Mouse (Mus musculus): ENCODE measurements at regions not wholly inside any gene's neighbourhood (a gene's known extent, or its start where the extent isn't known, plus 50 kb on each side); places are given as distances from the start of the nearest gene placed in this dataset.
"Not testable (repeated sequence)": the region's sequence is repeated elsewhere in the genome, so short reads cannot be mapped to it uniquely, and the experiment has no call there.

DNA sequence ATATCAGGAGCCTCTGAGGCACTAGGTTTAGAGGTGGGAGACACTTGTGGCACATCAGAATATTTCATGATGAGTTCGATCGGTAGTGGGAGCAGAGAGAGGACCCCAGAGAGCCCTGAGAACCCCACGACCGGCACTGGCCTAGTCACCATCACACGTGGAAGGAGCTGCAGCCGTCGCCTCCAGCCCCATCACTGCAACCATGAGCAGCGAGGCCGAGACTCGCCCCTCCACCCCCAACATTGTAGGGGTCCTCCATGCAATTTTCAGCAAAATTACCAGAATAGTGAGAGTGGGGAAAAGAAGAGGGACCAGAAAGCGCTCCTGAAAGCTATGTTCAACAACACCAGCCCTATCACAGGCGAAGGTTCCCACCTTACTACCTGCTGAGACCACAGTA is 297.0 kb downstream of the Edem1 start:
- DNase-seq (ENCODE audit: low read depth) = no peak

DNA sequence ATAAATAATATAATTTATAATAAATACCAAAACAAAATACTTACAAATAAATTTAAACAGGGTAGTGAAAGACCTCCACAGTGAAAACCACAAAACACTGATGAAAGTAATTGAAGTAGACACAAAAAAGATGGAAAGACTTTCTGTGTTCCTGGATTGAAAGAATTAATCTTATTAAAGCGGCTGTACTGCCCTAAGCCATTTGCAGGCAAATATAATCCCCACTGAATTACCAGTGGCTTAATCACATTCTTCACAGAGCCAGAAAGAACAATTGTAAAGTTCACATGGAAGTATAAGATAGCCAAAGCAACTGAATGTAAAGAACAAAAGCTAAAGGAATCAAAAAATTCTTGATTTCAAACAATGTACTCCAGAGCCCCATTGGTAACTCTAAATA is 298.8 kb downstream of the Edem1 start:
- DNase-seq (ENCODE audit: low read depth) = no peak

DNA sequence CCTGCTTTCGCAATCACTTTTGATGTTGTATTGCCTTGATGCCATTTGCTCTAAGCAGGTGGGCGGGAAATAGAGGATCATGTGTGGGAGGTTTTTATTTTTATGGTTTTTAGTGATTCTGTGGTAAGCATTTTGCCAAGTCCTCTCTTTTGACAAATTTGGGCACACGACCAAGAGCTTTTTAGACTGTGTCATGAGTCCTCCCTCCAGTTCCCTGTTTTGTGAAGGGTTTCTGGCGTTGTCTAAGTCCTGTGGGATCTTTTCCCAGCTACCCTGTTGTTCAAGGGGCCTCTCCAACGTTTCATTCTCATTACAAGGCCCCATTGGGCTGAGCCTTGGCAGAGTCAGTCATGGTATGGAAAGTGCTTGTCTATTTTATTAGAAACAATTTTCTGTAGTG is 317.7 kb downstream of the Edem1 start:
- DNase-seq (ENCODE audit: low read depth) = no peak

DNA sequence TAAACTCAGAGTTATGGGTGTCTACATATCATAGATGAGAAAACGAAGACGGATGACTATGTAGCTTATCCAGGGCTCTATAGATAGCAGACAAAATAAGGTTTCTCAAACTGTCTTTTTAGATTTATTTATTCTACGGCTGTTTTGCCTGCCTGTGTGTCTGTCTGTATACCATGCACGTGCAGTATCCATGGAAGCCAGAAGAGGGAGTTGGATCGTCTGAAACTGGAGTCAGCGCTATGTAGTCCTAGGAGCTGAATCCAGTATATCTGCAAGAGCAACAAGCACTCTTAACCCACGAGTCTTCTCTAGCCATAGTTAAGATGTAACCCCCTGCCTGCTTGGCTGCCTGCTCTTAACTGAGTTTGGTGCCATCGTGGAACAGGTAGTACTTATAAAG is 320.6 kb downstream of the Edem1 start:
- no peak for DNase-seq (ENCODE audit: low read depth)

DNA sequence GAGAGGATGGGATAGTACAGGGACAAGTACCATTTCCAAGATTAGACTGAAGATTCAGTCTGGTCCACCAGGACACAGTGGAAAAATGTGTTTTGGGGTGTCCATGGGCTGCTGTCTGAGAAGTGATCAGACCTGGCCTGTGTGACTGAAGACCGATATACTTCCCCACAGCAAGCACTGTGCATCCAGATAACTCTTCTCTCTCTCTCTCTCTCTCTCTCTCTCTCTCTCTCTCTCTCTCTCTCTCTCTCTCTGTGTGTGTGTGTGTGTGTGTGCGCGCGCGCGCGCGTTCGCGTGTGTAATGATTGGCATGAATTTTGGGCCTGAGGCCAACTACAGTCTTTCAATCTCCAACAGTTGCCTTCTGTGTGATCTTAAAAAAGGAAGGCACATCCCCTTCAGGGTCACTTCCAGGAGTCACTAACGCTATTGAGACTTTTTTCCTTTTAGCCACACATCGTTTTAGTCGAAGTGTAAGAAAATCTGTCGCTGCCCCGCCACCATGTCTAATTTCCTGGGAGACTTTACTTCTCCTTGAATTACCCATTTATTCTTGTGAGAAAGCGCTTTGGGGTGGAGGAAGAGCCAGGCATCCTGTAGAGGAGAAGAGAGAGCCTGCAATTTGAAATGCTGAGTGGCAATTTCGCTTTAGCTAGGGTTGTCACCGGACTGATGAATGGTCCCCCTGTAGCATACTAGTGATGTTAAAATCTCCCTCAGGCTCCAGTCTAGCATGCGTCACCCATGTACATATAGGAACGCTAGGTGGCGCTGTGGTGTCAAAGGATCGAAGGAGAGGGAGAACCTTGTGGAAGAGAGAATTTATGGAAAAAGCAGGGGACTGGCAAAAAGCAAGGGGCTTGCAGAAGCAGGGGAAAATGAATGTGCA is 321.8 kb downstream of the Edem1 start:
- DNase-seq (ENCODE audit: low read depth) = peak; percentile 37

DNA sequence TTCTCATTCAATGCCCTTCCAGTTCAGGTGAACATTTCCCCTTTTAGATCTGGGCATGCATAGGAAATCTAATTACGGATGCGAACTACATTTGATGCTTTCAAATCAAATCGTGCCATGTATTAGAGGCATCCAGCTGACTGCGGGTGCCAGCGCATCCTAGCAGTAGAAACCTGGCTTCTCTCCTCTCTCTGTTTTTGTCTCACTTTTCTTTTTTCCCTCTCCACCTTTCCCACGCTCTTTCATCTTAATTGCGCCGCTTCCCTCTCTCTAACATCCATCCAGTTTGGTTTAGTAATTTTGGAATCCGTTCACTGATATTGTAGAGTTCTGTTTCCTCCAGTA is 322.4 kb downstream of the Edem1 start:
- no peak for DNase-seq (ENCODE audit: low read depth)

DNA sequence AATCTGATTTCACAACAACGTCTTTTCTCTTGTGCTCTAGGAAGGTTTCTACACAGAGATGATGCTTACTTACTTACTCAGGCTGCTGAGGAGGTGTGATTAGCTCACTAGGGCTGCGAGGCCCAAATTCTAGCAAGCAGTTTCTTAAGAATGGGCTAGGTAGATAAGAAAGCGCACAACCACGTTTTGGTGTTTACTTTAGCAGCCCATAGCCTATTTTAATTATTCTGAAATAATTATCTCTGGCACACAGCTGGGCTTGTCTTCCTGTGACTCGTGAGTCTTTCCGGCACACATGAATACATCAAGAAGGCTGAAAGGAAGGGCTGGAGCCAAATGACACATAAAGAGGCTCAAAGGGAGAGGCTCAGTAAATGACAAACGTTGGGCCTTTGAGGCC is 325.2 kb downstream of the Edem1 start:
- no peak for DNase-seq (ENCODE audit: low read depth)

DNA sequence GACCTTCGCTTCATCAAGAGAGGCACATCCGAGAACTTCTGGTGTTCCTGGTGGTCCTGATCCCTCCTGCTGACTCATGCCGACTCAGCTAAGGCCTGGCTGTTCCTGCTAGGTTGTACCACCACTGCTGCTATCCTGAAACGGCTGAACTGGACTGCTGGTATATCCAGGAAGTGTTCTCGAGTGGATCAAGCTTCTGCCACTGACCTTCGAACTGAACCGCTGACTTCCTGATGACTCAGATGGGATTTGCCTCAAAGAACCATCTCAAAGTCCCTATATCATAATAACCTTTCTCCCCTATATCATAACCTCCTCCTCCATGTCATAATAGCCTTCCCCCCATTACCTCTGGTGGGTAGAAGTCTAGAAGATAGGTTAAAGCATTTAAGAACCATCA is 331.1 kb downstream of the Edem1 start:
- no peak for DNase-seq (ENCODE audit: low read depth)

DNA sequence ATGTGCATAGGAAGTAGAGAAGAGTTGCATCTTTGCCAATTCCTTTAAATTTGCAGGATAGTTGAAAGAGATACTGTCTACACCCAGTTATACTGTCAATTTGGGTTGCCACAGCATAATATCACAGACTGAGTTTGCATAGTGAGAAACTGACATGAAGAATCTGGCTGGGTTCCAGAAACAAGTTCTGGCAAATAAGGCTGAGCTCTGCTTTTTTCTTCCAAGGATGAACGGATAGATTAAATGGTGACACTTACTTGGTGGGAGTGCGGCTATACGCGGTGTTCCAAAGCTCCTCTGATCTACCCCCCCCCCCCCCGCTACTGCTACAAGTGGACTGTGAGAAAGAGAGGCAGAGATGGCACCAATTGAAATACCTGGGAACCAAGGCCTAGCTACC is 339.0 kb downstream of the Edem1 start:
- no peak for DNase-seq (ENCODE audit: low read depth)

DNA sequence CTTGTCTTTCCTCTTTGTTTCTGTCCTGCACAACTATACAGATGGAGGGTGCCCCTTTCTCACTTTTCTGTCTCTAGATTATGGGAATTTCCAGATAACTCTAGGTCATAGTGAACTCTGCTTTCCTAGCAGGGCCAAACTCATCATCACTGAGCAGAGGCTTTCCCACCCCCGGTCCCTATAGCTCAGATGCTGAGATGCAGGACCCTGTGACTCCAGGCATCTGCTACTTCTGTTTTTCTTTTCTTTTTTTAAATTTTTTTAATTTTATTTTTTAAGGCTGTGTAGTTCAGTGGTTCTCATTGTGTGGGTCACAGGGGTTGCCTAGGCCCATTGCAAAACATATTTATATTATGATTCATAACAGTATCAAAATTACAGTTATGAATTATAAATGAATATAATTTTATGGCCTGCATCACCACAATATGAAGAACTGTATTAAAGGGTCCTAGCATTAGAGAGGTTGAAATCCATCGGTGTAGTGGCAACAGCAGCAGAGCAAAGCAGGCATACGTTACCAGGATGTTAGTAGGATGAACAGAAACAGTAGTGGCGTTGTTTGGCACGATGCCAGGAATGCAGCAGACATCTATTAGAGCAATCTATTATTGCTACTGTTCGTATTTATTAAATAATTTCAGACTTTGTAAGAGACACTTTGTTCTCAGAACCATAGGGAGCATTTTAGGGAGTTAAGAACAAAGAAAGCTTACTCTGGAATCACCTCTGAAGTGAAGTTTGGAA is 343.8 kb downstream of the Edem1 start:
- DNase-seq (ENCODE audit: low read depth) = no peak

DNA sequence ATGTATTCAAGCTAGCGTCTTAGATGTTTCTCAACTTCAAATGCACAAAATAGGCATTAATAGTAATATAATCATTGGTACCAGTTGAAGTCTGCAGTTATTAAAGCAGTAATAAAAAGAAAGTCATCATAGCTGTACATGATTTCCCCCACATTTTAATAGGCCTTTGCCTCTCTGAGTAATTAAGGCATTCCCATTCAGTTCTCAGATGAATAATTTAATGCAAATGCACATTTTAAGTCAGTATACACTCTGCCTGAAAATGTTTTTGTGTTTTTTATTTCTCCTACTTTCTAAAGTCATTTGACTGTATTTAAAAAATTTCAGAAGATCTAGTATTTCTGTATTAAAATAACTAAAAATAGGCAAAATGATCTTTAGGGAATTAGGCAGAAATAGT is 344.6 kb downstream of the Edem1 start:
- no peak for DNase-seq (ENCODE audit: low read depth)

DNA sequence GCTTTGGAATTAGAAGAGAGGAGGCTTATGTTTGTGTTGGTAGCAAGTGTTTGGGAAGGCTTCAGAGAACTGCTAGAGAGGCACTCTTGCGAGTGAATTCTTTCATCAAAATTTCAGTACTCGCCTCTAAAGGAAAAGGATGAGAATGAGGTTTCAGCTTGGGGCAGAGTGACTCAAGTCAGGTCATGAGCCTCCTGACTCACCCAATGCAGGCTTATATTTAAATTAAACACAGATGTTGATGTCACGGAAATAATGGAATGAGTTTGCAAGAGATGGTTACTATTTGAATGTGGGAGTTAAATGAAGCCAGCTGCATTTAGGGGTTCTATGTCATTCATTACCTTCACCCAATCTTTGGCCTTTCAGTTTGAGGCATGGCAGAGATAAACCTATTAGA is 348.4 kb downstream of the Edem1 start:
- no peak for DNase-seq (ENCODE audit: low read depth)

DNA sequence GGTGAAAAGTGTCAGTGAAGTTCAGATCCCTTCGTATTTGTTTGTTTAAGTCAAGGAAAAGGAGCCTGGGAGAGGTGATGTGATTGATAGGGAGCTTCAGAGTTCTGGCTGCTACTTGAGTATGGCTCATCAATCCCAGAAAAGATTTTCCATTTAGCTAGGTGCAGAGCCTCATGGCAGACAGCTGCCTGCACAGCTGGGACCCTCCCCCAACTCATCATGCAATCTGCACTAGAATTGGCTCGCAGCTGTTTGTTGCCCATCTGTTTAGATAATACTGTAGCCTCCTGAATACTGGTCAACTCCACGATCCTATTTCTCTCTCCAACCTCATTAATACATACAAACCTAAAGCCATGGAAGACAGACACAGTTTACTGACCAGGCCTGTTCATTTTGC is 354.4 kb downstream of the Edem1 start:
- no peak for DNase-seq (ENCODE audit: low read depth)

DNA sequence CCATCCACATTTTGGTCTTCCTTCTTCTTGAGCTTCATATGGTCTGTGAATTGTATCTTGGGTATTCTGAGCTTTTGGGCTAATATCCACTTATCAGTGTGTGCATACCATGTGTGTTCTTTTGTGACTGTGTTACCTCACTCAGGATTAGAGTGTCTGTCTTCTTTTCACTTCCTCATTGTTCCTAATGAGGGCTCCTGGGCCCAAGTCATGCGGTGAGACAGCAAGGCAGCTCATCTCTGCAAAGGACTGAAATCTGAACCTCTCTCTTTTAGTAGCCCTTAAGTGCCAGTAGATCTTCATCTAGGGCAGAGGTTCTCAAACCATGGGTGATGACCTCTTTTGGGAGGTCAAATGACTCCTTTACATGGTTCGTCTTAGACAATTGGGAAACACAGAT is 364.6 kb downstream of the Edem1 start:
- DNase-seq (ENCODE audit: low read depth) = not testable (repeated sequence)

DNA sequence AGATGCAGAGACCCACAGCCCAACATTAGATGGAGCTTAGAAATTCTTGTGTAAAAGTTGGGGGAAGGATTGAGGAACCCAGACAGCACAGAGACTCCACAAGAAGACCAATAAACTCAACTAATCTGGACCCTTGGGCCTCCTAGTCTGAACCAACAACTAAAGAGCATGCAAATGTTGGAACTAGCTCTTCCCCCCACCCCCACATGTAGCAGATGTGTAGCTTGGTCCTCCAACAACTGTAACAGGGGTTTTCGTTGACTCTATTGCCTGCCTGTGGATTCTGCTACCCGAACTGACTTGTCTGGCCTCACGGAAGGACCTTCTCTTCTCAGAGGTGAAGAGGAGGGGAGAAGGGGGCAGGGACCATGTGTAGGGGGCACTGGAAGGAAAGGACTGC is 365.2 kb downstream of the Edem1 start:
- DNase-seq (ENCODE audit: low read depth) = no peak

DNA sequence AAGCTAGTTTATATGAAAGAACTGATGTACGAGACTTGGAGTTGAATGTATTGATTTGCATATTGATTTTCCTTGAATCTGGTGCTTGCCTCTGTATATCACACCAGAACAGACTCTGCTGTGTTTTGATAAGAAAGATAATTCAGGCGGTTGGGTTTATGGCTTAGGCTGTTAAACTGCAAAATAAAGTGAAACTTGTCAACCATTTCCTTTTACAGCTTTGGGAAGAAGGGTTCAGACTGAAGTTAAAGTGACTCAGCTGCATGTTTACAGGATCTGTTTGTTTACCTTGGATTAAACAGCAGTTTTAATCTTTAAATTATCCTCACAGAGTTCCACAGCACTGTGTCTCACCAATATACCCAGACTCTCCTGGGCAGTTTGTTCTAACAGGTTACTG is 381.3 kb downstream of the Edem1 start:
- DNase-seq (ENCODE audit: low read depth) = no peak

DNA sequence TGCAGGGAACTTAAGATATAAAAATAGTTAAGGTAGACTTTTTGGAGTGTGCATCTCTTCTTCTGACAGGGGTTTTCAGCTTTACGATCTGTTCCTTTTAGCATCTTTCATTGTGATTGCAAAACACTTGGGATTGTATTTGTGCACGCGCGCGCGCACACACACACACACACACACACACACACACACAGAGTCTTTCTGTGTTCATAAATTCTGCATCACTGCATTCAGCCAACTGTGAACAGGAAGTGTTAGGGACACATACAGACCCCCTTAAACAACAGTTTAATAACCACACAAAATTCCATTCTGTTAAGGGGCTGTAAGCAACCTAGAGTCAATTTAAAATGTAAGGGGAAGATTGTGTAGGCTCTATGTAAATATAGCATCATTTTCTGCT is 401.9 kb downstream of the Edem1 start:
- DNase-seq (ENCODE audit: low read depth) = no peak

DNA sequence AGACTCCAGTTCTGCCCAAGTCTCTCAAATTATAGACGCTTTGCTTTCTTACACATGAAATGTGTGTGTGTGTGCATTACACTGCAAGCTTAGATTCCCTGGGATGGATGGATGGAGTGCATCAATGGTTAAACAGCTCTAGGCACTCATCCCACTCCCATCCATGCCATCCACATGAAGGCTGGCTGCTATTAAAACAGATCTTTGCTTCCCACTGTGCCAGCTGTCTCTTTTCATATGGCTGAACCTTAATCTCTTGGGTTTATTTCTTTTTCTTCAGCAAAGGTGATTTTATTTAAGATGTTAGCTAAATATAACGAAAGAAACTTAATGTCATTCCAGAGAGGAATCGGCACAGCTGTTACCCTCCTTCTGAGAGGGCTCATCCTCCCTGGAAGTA is 405.0 kb downstream of the Edem1 start:
- no peak for DNase-seq (ENCODE audit: low read depth)

DNA sequence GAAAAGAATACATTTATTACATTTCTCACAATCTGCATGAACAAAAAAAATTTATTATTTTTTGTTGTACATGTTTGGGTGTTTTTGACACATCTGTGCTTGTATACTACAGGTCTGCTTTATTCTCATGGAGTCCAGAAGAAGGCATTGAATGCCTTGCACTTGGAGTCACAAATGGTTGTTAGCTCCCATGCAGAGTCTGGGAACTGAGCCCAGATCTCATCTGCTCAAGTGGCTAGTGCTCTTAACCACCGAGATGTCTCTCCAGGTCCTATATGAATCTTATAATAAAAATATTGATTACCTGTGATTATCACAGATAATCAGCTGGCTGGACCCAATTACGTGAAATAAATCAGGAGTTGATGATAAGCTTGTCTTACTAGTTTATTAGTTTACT is 417.2 kb downstream of the Edem1 start:
- DNase-seq (ENCODE audit: low read depth) = no peak

DNA sequence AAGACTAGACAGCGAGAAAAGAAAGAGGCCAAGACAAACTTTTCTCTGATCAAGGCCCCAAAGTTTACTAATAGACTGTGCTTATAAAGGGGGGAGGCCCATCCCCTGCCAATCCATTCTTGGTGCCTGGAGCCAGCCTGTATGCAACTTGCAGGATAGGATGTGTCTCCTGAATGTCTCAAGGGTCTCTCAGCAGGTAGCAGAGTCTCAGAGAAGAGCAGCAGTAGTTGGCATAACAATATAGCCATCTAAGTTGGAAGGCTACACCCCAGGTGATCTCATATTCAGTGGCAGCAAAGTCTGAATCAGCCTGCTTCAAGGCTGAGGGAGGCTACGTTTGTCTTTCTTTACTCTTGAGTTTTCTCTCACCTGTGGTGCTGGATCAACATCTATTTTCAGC is 418.1 kb downstream of the Edem1 start:
- DNase-seq (ENCODE audit: low read depth) = not testable (repeated sequence)

Measured in c-Kit-positive CD71-negative TER-119-negative erythroid progenitor cells, embryonic 14.5 days (primary cell).